ENCODE assay signal across 22 mouse cellular contexts in the genomic region with DNA sequence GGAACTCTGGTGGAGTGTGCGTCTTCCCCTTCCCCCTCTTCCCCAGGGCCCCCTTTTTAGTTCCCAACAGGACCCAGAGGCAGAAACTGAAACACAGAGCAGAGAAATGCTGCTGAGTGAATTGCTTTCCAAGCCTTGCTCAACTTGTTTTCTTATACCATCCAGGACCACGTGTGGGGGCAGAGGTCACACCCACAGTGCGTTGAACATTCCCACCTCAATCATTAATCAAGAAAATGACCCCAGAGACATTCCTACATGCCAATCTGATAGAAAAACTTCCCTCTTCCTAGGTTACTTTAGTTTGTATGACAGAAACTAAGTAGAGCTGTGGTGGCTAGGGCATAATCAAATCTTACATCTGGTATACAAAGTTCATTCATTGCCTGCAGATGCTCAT.
"Had no signal": no experiment of that assay in that cellular context is flagged by ENCODE, and none has a peak within 500 bp of the region (broad histone marks: within the 10 kb centered on the region; RNA-seq: fewer than 3 reads in every experiment).

No protein-coding gene starts in this region.

- H3K9me3 ChIP-seq: midbrain, embryonic 12.5 days; neural tube, embryonic 13.5 days; neural tube, embryonic 15.5 days had no signal

- H3K27me3 ChIP-seq: lung, embryonic 15.5 days; megakaryocyte, embryonic 14.5 days; midbrain, embryonic 12.5 days; neural tube, embryonic 13.5 days; neural tube, embryonic 15.5 days had no signal

- H3K27ac ChIP-seq: lung, embryonic 15.5 days; macrophage; midbrain, embryonic 10.5 days; midbrain, embryonic 12.5 days; neural tube, embryonic 13.5 days; neural tube, embryonic 15.5 days had no signal

- H3K4me2 ChIP-seq: lung, embryonic 15.5 days; midbrain, embryonic 12.5 days; neural tube, embryonic 13.5 days; neural tube, embryonic 15.5 days had no signal

- DNase-seq: liver, postnatal 0 days; lung, adult 2 months; lung, postnatal 14 days; lung, postnatal 36 days; midbrain, embryonic 14.5 days; right cerebral cortex, adult 18-20 months; right cerebral cortex, postnatal 25 days; right cerebral cortex, postnatal 4 days; spleen, adult 18-20 months; thymus, adult 18-20 months; thymus, postnatal 14 days; thymus, postnatal 36 days had no signal

- H3K36me3 ChIP-seq: lung, embryonic 15.5 days; midbrain, embryonic 10.5 days; midbrain, embryonic 12.5 days; neural tube, embryonic 13.5 days; neural tube, embryonic 15.5 days had no signal

- H3K4me1 ChIP-seq: lung, embryonic 15.5 days; midbrain, embryonic 10.5 days; midbrain, embryonic 12.5 days; neural tube, embryonic 13.5 days; neural tube, embryonic 15.5 days had no signal

- H3K4me3 ChIP-seq: lung, embryonic 15.5 days; megakaryocyte, embryonic 14.5 days; midbrain, embryonic 10.5 days; midbrain, embryonic 12.5 days; myocyte; neural tube, embryonic 13.5 days; neural tube, embryonic 15.5 days had no signal

- H3K9ac ChIP-seq: liver, postnatal 0 days; lung, embryonic 15.5 days; midbrain, embryonic 12.5 days; neural tube, embryonic 13.5 days; neural tube, embryonic 15.5 days had no signal

- ATAC-seq: liver, postnatal 0 days; lung, postnatal 0 days; midbrain, embryonic 16.5 days had no signal
